Mouse (Mus musculus) urinary bladder, postnatal 36 days (tissue): Measurements from ENCODE around the gene Khdrbs2.

Experiments used
- DNase-seq, 2 experiments: peaks; one replicate each; pipeline ENCODE4 v3.0.0; 2022; ENCODE audit warnings: low spot score in 2 of 2, mixed read lengths in 1 of 2

The Khdrbs2 gene

DNA sequence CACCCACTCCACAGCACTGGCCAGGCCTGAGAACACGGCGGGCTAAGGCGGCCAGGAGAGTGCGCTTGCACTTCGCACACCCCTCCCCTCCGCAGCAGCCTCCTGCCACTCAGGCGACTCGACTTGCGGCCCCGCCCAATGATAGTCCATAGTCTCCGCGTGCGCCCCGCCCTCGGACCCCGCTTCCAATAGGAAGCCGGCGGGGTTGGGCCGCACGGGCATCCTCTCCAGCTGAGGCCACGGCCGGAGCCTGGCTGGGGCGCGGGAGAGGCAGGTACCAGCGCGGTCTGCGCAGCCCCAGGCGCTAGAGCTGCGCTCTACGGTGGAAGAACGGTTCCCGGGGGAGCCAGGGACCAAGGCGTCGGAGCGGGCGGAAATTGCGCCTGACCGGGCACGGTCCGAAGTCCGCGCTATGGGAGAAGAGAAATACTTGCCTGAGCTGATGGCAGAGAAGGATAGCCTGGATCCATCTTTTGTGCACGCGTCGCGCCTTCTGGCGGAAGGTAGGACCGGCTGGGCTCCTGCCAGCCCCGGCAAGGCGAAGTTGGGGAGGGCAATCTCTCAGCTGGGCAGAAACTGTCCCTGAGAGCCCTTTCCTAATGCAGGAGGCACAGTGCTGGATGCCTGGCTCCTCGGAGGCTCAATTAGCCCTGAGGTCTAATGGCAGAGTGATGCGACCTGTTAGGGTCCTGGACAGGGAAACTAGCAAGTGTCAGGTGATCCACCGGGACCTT, at the start of gene Khdrbs2:
Gene Khdrbs2, plus strand, starts transcription at position 209 of the 734 bp plus-strand sequence.
- peak; percentile 33 to 65 for DNase-seq

DNA sequence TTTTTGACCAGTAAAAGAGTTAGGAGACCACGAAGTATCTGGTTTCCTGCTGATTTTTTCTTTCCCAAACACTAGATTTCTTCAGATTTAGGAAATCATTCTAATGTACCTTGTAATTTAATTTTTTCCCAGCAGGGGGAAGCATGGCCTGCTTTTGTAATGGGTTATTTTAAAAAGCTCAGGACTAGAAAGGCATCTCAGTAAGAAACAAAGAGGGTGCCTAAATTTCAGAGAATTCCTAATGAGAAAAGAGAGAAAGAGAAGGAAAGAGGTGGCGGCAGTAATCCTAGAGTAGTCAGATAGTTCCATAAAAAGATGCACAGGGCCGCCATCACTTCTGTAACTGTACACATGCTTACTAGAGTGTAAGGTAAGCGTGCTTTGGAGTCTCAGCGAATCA, 2.1 kb downstream of the Khdrbs2 start:
- DNase-seq: no peak

DNA sequence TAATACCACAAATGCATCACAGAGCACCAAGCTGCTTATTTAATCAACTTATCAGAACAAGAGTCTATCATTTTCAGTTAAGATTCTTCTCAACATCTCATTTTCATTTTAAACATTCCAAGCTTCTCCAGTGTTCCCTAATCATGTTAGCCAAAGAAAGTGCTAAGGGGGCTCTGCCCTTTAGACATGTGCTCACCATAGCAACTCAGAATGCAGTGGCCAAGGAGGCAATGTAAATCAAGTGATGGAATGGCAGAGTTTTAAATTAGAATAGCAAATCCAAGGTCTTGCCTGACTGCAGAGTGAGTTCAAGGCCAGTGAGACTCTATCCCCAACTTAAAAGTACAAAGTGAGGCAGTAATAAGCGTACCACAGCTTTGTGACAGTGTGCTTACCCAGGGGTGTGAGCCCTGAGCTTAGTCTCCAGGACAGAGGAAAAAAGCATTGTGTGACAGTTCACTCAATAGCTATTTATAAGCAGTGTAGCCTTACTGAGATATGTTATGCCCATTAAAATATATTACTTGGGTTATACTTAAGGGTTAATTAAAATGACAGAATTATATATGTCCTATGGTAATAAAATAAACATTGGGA, 27.2 kb downstream of the Khdrbs2 start:
- DNase-seq: no peak

DNA sequence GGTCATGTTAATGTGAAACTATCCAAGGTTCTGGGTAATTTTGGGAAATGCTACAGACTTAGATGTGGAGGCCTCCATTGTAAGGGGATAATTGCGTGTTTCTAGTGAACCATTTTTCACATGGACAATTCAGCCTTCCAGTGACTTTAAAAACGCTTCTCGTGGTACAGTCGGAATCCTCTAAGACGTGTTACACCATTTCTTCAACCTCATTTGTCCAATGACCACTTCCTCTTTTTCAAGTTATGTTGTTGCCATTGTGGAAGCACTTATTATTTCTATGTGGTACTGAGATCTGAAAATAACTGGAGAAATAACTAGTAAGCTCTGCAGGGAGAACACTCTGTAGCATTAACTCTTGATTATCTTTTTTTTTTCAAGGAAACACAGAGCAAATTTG, 75.9 kb downstream of the Khdrbs2 start:
- DNase-seq: no peak

DNA sequence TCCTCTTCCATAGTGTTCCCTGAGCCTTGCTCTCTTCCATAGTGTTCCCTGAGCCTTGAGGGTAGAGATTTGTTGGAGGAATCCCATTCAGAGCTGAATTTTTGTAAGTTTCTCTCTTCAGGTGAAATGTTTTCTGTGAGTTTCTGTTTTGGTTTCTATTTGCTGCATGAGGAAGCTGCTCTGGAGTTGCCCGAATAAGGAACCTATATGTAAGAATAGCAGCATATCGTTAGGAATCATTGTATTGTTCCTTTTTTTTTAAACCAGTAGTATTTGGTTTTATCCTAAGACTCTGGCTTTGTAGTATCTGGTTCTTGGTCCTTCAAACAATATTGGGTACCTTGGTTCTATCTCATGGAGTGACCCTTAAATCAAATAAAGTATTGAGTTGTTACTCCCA, 77.1 kb downstream of the Khdrbs2 start:
- DNase-seq: no peak

DNA sequence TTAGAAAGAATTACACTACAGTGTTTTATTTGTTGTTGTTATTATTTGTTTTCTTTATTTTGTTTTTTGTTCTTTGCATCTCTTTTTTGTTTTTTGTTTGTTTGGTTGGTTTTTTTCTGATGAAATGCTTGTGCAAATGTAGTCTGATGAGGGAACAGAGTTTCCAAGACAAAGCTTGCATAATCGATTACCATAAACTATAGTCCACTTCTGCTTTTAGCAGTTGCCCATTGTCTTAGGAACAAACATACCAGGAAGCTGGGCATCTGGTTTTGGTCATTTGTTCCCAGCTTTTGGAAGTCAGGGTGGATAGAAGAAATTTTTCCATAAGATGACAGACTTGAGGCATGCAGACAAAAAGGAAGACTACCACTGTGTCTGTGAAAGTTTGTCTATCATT, 77.8 kb downstream of the Khdrbs2 start:
- no peak for DNase-seq

DNA sequence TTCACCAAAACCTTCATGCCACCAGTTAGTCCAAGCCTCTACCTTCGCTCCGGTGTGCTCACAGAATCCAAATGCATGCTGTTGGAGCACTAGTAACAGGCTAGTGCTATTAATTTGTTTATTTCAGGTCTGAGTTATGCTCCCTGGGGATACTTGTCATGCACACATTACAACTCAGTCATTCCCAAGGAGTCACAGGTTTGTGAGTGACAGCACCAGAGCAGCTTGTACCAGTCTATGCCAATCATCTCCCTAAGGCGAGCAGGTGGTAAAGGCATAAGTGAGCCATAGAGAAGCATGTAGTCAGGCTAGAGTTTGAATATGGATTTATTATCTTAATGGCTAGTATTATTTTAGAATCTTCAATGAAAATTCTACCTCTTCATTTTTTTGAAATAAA, 86.4 kb downstream of the Khdrbs2 start:
- DNase-seq: no peak

DNA sequence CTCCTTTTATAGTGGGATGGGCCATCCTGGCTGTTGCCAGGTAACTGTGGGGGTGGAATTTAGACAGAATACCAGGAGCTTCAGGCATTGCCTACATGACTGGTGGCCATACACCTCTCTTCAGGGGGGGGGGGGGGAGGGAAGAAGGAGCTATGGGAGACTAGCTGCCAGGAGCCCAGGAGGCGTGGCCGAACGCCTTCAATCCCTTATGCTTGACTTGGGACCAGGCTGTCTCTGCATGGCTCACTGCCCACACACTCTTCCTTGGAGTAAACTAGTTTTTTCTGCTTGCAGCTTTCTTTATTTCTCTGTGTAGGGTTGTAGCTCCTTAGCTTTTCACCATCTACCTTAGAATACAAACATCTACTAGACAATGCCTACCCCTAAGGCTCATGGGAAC, 98.0 kb downstream of the Khdrbs2 start:
- no peak for DNase-seq

DNA sequence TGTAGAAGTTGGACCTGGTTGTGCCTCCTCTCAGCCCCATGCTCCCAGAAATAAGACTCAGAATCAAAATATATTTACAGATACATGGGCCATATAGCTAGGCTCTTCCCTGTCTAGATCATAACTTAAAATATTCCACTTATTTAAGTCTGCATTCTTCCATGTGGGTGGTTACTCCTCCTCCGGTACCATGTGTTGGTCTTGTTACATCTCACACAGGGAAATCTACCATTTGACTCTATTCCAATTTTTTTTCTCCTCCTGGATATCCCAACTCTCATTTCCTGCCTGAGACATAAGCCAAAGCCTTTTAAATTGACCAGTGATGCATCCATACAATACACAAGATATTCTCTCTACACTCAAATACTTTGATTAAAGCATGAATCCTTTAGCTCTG, 122.2 kb downstream of the Khdrbs2 start:
- no peak for DNase-seq

DNA sequence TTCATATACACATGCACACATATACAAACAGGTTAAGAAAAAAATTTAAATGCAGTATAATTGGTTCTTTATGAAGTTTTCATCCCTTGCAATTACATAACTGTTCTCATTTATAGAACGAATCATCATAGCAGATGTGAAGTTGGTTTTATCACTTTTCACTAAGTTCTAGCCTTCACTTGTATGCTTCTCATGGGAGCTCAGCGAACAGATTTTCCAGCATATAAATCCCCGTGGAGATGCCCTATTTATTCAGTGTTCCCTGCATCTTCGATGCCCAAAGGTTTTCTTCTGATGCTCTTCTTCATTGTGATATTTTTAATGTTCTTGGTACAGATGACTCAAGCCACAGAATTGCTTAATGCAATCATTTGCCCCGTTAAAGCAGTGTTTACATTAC, 128.9 kb downstream of the Khdrbs2 start:
- DNase-seq: no peak

DNA sequence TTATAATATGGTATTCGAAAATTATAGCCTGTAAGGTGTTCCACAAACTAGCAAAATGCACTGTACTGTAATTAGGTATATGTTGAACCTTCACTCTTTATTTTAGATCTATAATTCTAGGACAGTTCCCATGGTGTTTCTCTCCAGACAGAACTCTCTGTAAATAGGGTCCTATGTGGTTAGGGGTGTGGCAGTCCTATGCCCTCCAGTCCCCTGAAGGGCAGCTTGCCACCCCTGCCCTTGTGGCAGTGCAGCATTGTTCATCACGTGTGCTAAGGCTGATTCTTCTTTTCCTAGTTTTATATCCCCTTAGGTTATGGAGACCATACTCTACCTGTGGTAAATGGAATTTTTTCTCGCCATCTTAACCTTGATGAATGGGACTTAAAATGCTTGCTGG, 136.6 kb downstream of the Khdrbs2 start:
- DNase-seq: no peak

DNA sequence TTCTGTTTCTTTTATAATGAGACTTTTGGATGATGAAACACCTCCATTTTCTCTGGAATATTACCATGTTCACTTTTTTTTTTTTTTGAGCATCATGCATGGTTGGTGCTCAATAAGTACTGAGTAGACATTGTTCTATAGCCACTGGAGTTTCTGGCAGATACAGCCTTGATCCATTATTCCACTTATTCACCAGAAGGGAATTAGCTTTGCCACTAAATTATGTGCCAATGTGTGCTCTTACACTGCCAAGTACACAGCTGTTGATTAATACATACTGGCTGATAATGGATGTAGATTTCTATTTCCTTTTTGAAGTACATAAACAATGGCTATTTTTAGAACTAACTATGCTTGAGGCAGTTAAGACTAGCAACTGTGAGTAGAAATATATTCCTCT, 137.1 kb downstream of the Khdrbs2 start:
- no peak for DNase-seq

DNA sequence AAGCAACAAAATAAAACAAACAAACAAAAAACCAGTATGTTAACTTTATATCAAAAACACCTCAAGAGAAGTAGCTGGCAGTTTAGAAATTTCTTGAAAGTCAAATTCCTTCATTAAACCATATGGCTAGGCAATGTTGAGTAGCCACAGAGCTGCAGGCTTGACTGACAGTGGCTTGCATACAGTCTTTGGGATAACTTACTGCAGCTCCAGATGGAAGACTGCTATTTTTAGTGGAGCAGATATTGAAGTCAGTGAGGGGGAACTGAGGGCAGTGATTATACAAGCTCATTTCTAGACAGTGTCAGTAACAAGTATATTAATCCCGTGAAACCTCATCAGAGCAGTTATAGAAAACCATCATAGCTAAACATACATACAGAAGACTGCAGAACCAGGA, 166.6 kb downstream of the Khdrbs2 start:
- no peak for DNase-seq

DNA sequence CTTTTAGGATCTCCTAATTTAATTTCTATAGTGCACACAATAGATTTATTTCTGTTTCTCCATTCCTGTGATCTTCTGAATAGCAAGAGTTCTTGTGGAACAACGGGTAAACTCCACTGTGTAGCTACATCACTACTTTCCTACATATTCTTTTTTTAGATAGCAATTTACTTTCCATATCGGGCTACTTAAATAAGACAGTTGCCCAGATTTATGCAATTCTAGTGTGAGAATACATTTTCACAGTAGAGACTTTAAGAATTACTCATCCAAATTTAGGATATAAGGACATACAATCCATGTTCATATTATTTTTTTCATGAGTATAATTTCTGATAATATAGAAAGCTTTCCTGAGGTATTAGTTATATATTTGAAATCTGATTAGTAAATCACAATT, 175.0 kb downstream of the Khdrbs2 start:
- DNase-seq: no peak

DNA sequence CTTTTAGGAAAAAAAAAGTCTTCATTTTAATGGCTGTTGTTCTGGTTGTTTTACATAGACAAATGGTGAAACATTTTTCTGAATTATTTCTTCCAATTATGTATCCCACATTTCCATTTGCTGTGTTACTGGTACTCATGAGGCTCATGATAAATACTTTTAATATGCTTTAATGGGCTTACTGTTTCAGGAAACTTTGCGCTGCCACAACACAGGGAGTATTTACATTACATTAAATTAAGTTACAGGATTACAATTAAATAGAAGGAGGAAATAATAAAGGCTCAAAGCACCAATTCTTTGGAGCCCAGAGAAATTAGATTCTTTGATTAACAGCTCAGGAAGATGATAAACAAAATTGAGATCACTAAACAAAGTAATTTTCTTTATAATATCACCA, 179.6 kb downstream of the Khdrbs2 start:
- no peak for DNase-seq

DNA sequence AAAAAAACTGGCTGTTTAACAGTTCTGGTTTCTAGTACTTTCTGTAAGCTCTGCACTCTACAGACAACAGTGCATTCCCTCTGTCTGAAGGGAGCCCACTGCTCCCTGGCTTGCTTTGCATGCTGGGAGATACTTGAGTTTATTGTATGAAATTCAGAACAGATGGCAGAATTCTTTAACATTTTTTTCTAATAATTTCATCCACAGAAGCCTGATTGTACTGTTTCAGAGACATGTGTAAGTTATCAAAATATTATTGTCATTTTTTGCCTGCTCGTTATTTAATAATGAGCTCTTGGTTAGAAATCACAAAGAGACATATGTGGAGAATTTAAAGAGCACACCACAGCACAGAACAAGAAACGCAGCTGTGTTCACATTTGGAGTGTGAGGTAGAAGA, 191.0 kb downstream of the Khdrbs2 start:
- no peak for DNase-seq

DNA sequence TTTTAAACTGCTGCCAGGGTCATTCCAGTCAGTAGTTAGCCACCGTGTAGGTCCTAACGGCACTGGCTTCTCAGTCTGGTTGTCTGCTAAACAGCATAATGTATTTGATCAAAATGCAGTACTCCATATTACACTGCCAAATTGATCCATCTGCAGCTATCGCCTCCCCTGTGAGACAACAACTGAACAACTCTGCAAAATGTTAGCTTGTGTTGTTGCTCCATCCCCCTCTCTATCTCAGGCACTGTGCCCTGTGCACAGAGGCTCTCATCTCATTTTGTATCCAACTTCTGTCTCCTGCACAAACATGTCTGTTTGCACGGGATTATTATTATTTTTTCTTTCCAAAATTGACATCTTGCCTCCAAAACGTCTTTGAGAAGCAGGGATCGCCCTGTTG, 225.0 kb downstream of the Khdrbs2 start:
- no peak for DNase-seq

DNA sequence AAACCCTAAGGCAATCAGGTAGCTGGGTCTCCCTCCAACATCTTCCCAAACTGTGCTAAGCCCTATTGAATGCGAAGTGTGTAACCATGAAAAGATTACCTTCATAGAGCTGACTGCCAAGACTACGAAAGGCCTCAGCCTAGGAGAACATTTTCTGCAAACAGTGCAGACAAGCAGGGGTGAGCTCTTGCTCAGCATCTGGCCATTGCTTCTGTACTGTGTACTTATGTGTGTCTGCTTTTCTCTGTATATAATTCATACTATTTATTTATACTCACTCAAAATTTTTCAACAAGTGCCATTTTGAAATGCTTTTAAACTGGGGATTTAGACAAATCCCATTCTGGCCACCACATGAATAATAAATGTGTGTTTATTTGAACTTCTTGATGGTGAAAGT, 235.1 kb downstream of the Khdrbs2 start:
- DNase-seq: no peak

DNA sequence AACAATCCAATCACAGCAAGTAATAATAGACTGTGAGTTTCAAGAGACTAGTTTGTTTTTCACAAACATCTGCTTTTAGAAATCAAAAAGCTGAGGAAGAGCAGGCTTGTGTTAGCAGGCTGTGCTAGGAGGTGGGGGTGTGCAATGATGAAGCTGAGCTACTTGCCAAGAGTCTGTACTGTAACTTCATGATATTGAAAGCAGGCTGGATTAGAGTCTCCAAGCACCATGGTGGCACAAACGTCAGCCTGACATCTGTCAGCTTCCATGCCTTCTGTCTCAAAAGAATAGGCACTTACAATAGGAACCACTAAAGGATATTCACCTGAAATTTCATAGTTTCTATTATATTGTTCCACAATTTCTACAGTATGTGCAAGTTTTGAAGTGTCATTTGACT, 255.9 kb downstream of the Khdrbs2 start:
- DNase-seq: no peak

DNA sequence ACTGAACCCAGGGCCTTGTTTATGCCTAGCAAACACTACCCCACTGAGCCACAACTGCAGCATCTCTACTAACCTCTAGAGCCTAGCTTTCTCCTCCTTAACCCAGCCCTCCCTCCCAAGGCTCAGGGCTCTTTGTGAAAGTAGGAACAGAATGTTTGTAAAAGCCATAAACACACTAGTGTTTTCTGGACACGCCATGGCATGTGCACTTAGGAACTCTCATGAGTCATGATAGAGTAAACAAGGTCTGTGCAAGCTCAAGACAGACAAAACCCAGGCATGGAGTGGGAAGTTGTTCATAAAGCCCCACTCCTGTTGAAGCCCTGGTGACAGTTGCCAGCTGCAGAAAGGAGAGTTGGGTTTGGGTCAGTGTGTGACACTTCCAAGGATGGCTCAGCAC, 257.0 kb downstream of the Khdrbs2 start:
- DNase-seq: peak in 1 of 2 experiments; percentile 1

DNA sequence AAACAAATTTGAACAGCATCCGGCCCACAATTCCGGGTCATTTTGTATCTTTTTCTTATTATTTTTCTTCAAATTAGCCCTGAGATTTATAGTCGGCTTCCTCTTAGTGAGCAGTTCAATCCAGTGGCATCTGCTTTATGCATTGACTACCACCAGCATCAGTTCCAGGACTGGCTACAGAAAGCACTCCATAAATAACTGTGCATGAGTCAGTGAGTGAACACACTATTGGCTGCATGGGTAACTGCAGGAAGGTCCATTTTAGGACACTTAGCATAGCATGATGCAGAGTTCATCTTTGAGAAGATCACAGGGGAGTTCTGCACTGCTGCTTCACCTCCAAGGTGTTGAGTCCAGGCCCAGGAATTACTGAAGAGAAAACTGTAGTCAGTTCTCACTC, 258.0 kb downstream of the Khdrbs2 start:
- DNase-seq: no peak

DNA sequence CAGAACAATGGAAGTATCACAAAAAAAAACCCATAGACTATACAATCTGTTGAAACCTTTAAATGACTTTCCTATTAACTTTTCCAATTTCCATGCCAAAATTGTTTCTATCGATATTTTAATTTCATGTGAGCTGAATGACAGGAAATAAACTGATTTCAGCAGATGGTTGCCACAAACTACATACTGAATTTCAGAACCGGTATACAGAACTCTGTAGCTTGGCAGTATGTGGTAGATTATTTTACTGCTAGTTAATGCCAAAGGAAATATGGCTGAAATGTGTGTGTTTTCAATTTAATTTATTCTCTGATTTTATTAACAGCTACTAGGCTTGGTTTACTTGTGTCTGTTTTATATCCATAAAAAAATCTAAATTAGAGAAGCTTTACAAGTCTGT, 260.6 kb downstream of the Khdrbs2 start:
- DNase-seq: no peak

DNA sequence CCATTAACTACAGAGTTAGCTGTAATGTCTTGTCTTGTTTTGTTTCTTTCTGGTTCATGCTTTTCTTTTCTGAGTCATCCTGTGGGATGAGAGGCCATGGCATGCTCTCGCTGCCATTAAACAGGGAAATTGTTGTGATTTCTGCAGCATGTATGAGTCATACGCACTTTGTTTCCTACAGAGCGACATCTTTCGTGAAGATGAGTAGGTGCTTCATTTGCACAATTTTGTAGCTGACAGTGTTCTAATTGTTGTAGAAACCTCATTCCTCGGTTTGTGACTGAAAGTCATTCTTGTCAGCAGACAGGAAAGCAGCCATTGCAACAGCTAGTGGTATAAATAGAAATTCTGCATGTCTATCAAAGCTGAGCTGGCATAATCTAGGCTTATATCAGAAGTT, 271.4 kb downstream of the Khdrbs2 start:
- no peak for DNase-seq

DNA sequence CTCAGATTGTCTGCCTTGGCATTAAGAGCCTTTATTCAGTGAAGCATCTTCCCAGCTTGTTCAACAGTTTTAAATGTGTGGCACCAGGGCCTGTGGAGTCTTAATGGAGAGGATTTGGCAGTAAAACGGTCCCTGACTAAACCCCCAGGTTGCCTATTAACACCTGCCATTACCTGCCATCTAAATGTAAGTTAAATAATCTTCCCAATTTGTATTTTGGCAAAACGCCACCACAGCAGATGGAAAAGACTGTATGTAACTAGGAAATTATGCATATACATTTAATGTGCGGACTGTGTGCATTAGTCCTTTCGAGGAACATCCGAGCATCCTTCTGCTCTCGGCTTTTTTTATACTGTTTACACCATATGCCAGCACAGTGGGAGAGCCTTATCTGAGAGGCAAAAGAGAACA, 290.6 kb downstream of the Khdrbs2 start:
- no peak for DNase-seq
